In genomic region chr7:18872014-18872802, GRCm38 (mm10) we compare ENCODE assay signal across 10 mouse cellular contexts. TPM values are rescaled to one million over a fixed set of nuclear protein-coding genes. Genes with fewer than 3 reads are reported as not detected.
DNase-seq lines count a peak whose midpoint lies in the region; ATAC-seq lines count a peak whose summit lies in the region.
"Had no signal": no experiment of that assay in that cellular context is flagged by ENCODE, and none has a peak within 500 bp of the region (broad histone marks: within the 10 kb centered on the region; RNA-seq: fewer than 3 reads in every experiment).

No protein-coding gene starts in this region.

- H3K4me3 ChIP-seq in heart, embryonic 12.5 days = peak overlapping the region; percentile 47
- peak overlapping the region; percentile 48 for H3K4me3 ChIP-seq in hindbrain, embryonic 13.5 days

- H3K4me2 ChIP-seq in heart, embryonic 12.5 days = peak overlapping the region; percentile 81
- H3K4me2 ChIP-seq in hindbrain, embryonic 13.5 days = peak overlapping the region; percentile 85

- peaks cover 4% of the 10 kb centered on the region; the same call in 1 of the 2 replicates for H3K4me1 ChIP-seq in heart, embryonic 12.5 days (replicated peaks)
- H3K4me1 ChIP-seq in hindbrain, embryonic 13.5 days (replicated peaks) = peaks cover 7% of the 10 kb centered on the region; the same call in 1 of the 2 replicates

- intact Hi-C loops in heart, postnatal 14 days (cut with DNase I) = loop anchor here (2.0 kb wide), 1 partner anchor 39 kb away; no protein-coding TSS in a partner anchor

- no peak overlapping the region for H3K27ac ChIP-seq in heart, embryonic 12.5 days (ENCODE audit: poor library complexity, severe bottlenecking)
- H3K27ac ChIP-seq in hindbrain, embryonic 13.5 days = no peak overlapping the region

- no peaks in the 10 kb centered on the region for H3K27me3 ChIP-seq in heart, embryonic 12.5 days (replicated peaks)
- H3K27me3 ChIP-seq in hindbrain, embryonic 13.5 days = 0 out of 2 replicates have a peak, but pooled peaks cover 3% of the 10 kb centered on the region

- no peak overlapping the region for H3K9ac ChIP-seq in heart, embryonic 12.5 days
- peak overlapping the region; percentile 70 for H3K9ac ChIP-seq in hindbrain, embryonic 13.5 days

- H3K9me3 ChIP-seq in heart, embryonic 12.5 days (replicated peaks) = peaks cover 8% of the 10 kb centered on the region
- 0 out of 2 replicates have a peak, but pooled peaks cover 4% of the 10 kb centered on the region for H3K9me3 ChIP-seq in hindbrain, embryonic 13.5 days

- DNase-seq in heart, postnatal 14 days = no peak
- DNase-seq in embryo, embryonic 9.5 days (ENCODE audit: extremely low spot score) = peak; percentile 24
- DNase-seq in lung, postnatal 36 days = peak; percentile 23
- DNase-seq in adrenal gland, postnatal 4 days (ENCODE audit: low spot score in 2 of 2) = no peak
- DNase-seq in right cerebral cortex, postnatal 14 days = no peak
- DNase-seq: thymus, postnatal 14 days had no signal

- 29% methylated on average over 13 of the region's 14 CpGs for WGBS in heart, embryonic 12.5 days
- 32% methylated on average over 13 of the region's 14 CpGs for WGBS in hindbrain, embryonic 13.5 days

- ATAC-seq in heart, embryonic 12.5 days (ENCODE audit: insufficient number of reproducible peaks, low FRiP score) = no peak
- ATAC-seq in hindbrain, embryonic 13.5 days (ENCODE audit: low FRiP score) = peak; percentile 73
- no peak for ATAC-seq in inflammation-experienced regulatory T-cells, adult 6 months

- H3K36me3 ChIP-seq in heart, embryonic 12.5 days = no peaks in the 10 kb centered on the region
- H3K36me3 ChIP-seq in hindbrain, embryonic 13.5 days = no peaks in the 10 kb centered on the region

RNA-seq across cellular contexts. Expression of gene Pglyrp1, which starts 1.1 kb away (rescaled TPM):
- 0.83 and 0.96 TPM in 2 replicates for polyA plus RNA-seq in heart, embryonic 12.5 days (2016; fragmentation: Nextera tagmentation; extraction: Ambion mirVana)
- 1 to 10 TPM; 2.0 to 3.3 TPM for total RNA-seq in heart, postnatal 14 days (2021)
- polyA plus RNA-seq in hindbrain, embryonic 13.5 days (2015; fragmentation: Nextera tagmentation; extraction: Ambion mirVana) = 13.7 TPM in 2 replicates
- polyA plus RNA-seq in inflammation-experienced regulatory T-cells, adult 6 months (2017; shearing (Covaris generic)) = 100 to 1,000 TPM; 200 to 462 (median 264) TPM
- 10 to 100 TPM in 1 of 2 experiments, 1 to 10 TPM in 1; 7.2 to 12.0 TPM for total RNA-seq in adrenal gland, postnatal 4 days (2021)

RNA-seq across cellular contexts. Expression of gene Mill2, which starts 32.4 kb away (rescaled TPM):
- 0.17 and 0.31 TPM in 2 replicates for polyA plus RNA-seq in heart, embryonic 12.5 days (2016; fragmentation: Nextera tagmentation; extraction: Ambion mirVana)
- total RNA-seq in heart, postnatal 14 days (2021) = 1 to 10 TPM; 5.4 to 6.5 TPM
- 0.45 and 0.53 TPM in 2 replicates for polyA plus RNA-seq in hindbrain, embryonic 13.5 days (2015; fragmentation: Nextera tagmentation; extraction: Ambion mirVana)
- polyA plus RNA-seq in inflammation-experienced regulatory T-cells, adult 6 months (2017; shearing (Covaris generic)) = under 1 TPM; 0.57 to 0.67 (median 0.58) TPM
- 1 to 10 TPM; 5.1 to 8.1 TPM for total RNA-seq in adrenal gland, postnatal 4 days (2021)

RNA-seq across cellular contexts. Expression of gene Ccdc61, which starts 38.0 kb away (rescaled TPM):
- polyA plus RNA-seq in heart, embryonic 12.5 days (2016; fragmentation: Nextera tagmentation; extraction: Ambion mirVana) = 23.3 and 24.0 TPM in 2 replicates
- total RNA-seq in heart, postnatal 14 days (2021) = 1 to 10 TPM; 9.0 to 9.5 TPM
- 23.5 and 23.6 TPM in 2 replicates for polyA plus RNA-seq in hindbrain, embryonic 13.5 days (2015; fragmentation: Nextera tagmentation; extraction: Ambion mirVana)
- 1 to 10 TPM; 5.8 to 8.6 (median 6.7) TPM for polyA plus RNA-seq in inflammation-experienced regulatory T-cells, adult 6 months (2017; shearing (Covaris generic))
- 10 to 100 TPM; 16.5 to 19.2 TPM for total RNA-seq in adrenal gland, postnatal 4 days (2021)

RNA-seq across cellular contexts. Expression of gene Psg17, which starts 50.8 kb away (rescaled TPM):
- not detected in 2 replicates for polyA plus RNA-seq in heart, embryonic 12.5 days (2016; fragmentation: Nextera tagmentation; extraction: Ambion mirVana)
- total RNA-seq in heart, postnatal 14 days (2021) = not detected
- polyA plus RNA-seq in hindbrain, embryonic 13.5 days (2015; fragmentation: Nextera tagmentation; extraction: Ambion mirVana) = not detected in 2 replicates
- polyA plus RNA-seq in inflammation-experienced regulatory T-cells, adult 6 months (2017; shearing (Covaris generic)) = not detected
- not detected for total RNA-seq in adrenal gland, postnatal 4 days (2021)
- total RNA-seq: liver, adult 2 months had no signal
- polyA plus RNA-seq: liver, adult 2 months had no signal

RNA-seq across cellular contexts. Expression of gene Nova2, which starts 53.5 kb away (rescaled TPM):
- 0.60 and 0.64 TPM in 2 replicates for polyA plus RNA-seq in heart, embryonic 12.5 days (2016; fragmentation: Nextera tagmentation; extraction: Ambion mirVana)
- total RNA-seq in heart, postnatal 14 days (2021) = 10 to 100 TPM in 1 of 2 experiments, 1 to 10 TPM in 1; 9.6 to 10.1 TPM
- polyA plus RNA-seq in hindbrain, embryonic 13.5 days (2015; fragmentation: Nextera tagmentation; extraction: Ambion mirVana) = 14.9 and 15.8 TPM in 2 replicates
- polyA plus RNA-seq in inflammation-experienced regulatory T-cells, adult 6 months (2017; shearing (Covaris generic)) = under 1 TPM in 1 of 3 experiments, not detected in 2; 0.05 TPM
- total RNA-seq in adrenal gland, postnatal 4 days (2021) = 1 to 10 TPM; 7.8 to 8.2 TPM

Comparison
In these comparisons a context has a peak if more than half of its experiments do, and no peak if none do; other contexts are left out.
1. DNase-seq: peak in embryo, embryonic 9.5 days (single experiment) and lung, postnatal 36 days (single experiment); none in heart, postnatal 14 days (0 of 2), adrenal gland, postnatal 4 days (0 of 2) and right cerebral cortex, postnatal 14 days (single experiment).
2. RNA of gene Pglyrp1, which starts 1.1 kb away (polyA plus RNA-seq): 200 to 462 TPM in inflammation-experienced regulatory T-cells, adult 6 months; 13.7 TPM in hindbrain, embryonic 13.5 days and 0.83 to 0.96 TPM in heart, embryonic 12.5 days; every median in the first group is over 10 times any median in the second.